Mouse (Mus musculus): ENCODE data around the gene Rapgef1. TPM values are rescaled to one million over a fixed set of nuclear protein-coding genes. Genes with fewer than 3 reads are reported as not detected.

Gene Rapgef1
- total RNA-seq, 2 experiments from 2014 or later, result 99.0 to 104 TPM

- no peak for DNase-seq (ENCODE audit: extremely low spot score in 1 of 2, low spot score in 1 of 2)
Observed at GRCm38 (mm10) chr2:29639953-29640743, 20.6 kb downstream of the Rapgef1 start.

- no peak for DNase-seq (ENCODE audit: extremely low spot score in 1 of 2, low spot score in 1 of 2)
Observed at GRCm38 (mm10) chr2:29641707-29642106, 22.2 kb downstream of the Rapgef1 start.

- DNase-seq (ENCODE audit: extremely low spot score in 1 of 2, low spot score in 1 of 2), result no peak
Observed at GRCm38 (mm10) chr2:29643418-29643817, 23.9 kb downstream of the Rapgef1 start.

GRCm38 (mm10) chr2:29645071-29645628, 25.6 kb downstream of the Rapgef1 start:
- no peak for DNase-seq (ENCODE audit: extremely low spot score in 1 of 2, low spot score in 1 of 2)

- no peak for DNase-seq (ENCODE audit: extremely low spot score in 1 of 2, low spot score in 1 of 2)
Observed at GRCm38 (mm10) chr2:29646613-29647012, 27.1 kb downstream of the Rapgef1 start.

- no peak for DNase-seq (ENCODE audit: extremely low spot score in 1 of 2, low spot score in 1 of 2)
Observed at GRCm38 (mm10) chr2:29647162-29647561, 27.6 kb downstream of the Rapgef1 start.

- DNase-seq (ENCODE audit: extremely low spot score in 1 of 2, low spot score in 1 of 2), result no peak
Observed at GRCm38 (mm10) chr2:29647808-29648207, 28.3 kb downstream of the Rapgef1 start.

- no peak for DNase-seq (ENCODE audit: extremely low spot score in 1 of 2, low spot score in 1 of 2)
Observed at GRCm38 (mm10) chr2:29648956-29649794, 29.7 kb downstream of the Rapgef1 start.

GRCm38 (mm10) chr2:29649795-29650457, 30.4 kb downstream of the Rapgef1 start:
- DNase-seq (ENCODE audit: extremely low spot score in 1 of 2, low spot score in 1 of 2), result peak in 1 of 2 experiments; percentile 35

- no peak for DNase-seq (ENCODE audit: extremely low spot score in 1 of 2, low spot score in 1 of 2)
Observed at GRCm38 (mm10) chr2:29651876-29652275, 32.4 kb downstream of the Rapgef1 start.

GRCm38 (mm10) chr2:29655433-29655832, 35.9 kb downstream of the Rapgef1 start:
- DNase-seq (ENCODE audit: extremely low spot score in 1 of 2, low spot score in 1 of 2), result no peak

GRCm38 (mm10) chr2:29656095-29656494, 36.6 kb downstream of the Rapgef1 start:
- DNase-seq (ENCODE audit: extremely low spot score in 1 of 2, low spot score in 1 of 2), result no peak

GRCm38 (mm10) chr2:29657089-29657488, 37.6 kb downstream of the Rapgef1 start:
- DNase-seq (ENCODE audit: extremely low spot score in 1 of 2, low spot score in 1 of 2), result no peak

GRCm38 (mm10) chr2:29661751-29662191, 42.3 kb downstream of the Rapgef1 start:
- DNase-seq (ENCODE audit: extremely low spot score in 1 of 2, low spot score in 1 of 2), result no peak

- no peak for DNase-seq (ENCODE audit: extremely low spot score in 1 of 2, low spot score in 1 of 2)
Observed at GRCm38 (mm10) chr2:29663260-29663877, 43.8 kb downstream of the Rapgef1 start.

- no peak for DNase-seq (ENCODE audit: extremely low spot score in 1 of 2, low spot score in 1 of 2)
Observed at GRCm38 (mm10) chr2:29665421-29665820, 45.9 kb downstream of the Rapgef1 start.

- DNase-seq (ENCODE audit: extremely low spot score in 1 of 2, low spot score in 1 of 2), result no peak
Observed at GRCm38 (mm10) chr2:29666589-29666988, 47.1 kb downstream of the Rapgef1 start.

GRCm38 (mm10) chr2:29667109-29667508, 47.6 kb downstream of the Rapgef1 start:
- DNase-seq (ENCODE audit: extremely low spot score in 1 of 2, low spot score in 1 of 2), result no peak

- no peak for DNase-seq (ENCODE audit: extremely low spot score in 1 of 2, low spot score in 1 of 2)
Observed at GRCm38 (mm10) chr2:29668011-29668691, 48.6 kb downstream of the Rapgef1 start.

GRCm38 (mm10) chr2:29668963-29669362, 49.4 kb downstream of the Rapgef1 start:
- no peak for DNase-seq (ENCODE audit: extremely low spot score in 1 of 2, low spot score in 1 of 2)
